Mouse (Mus musculus) forebrain, embryonic 16.5 days (tissue): ENCODE data around the gene Vmac. TPM values are rescaled to one million over a fixed set of nuclear protein-coding genes. Genes with fewer than 3 reads are reported as not detected.

Experiments
- ATAC-seq: fragments of 200-750 bp; cut with Nextera tagmentation; 2 replicates; pipeline ENCODE4 v1.8.0; 2017; ENCODE audit warnings: mild to moderate bottlenecking, moderate library complexity
- H3K27ac ChIP-seq: fragments of 300-500 bp; sonication (generic); 2 replicates; pipeline ENCODE4 v1.5.1; 2014; ENCODE audit warnings: low read length, control low read depth
- H3K27me3 ChIP-seq: fragments of 300-500 bp; sonication (generic); replicated peaks from 2 replicates; pipeline ENCODE4 v1.6.1; 2014; ENCODE audit warnings: low read length; ENCODE audit not compliant: control insufficient read depth, insufficient read depth
- H3K36me3 ChIP-seq: fragments of 300-500 bp; sonication (generic); 2 replicates; pipeline ENCODE4 v1.6.1; 2014; ENCODE audit not compliant: control insufficient read depth, insufficient read depth
- H3K4me1 ChIP-seq: fragments of 300-500 bp; sonication (generic); replicated peaks from 2 replicates; pipeline ENCODE4 v1.6.1; 2014; ENCODE audit warnings: low read length; ENCODE audit not compliant: control insufficient read depth, insufficient read depth
- H3K4me2 ChIP-seq: fragments of 300-500 bp; sonication (generic); 2 replicates; pipeline ENCODE4 v1.6.1; 2014; ENCODE audit warnings: mild to moderate bottlenecking, low read length, control low read depth
- H3K4me3 ChIP-seq: fragments of 300-500 bp; sonication (generic); replicated peaks from 2 replicates; pipeline ENCODE4 v1.5.1; 2014; ENCODE audit warnings: mild to moderate bottlenecking, low read length, control low read depth
- H3K9ac ChIP-seq: fragments of 300-500 bp; sonication (generic); replicated peaks from 2 replicates; pipeline ENCODE4 v1.6.1; 2014; ENCODE audit warnings: low read depth, low read length, control low read depth
- H3K9me3 ChIP-seq: fragments of 300-500 bp; sonication (generic); 2 replicates; pipeline ENCODE4 v1.6.1; 2016; ENCODE audit warnings: low read length; ENCODE audit not compliant: control insufficient read depth
- WGBS: fragments of 180-500 bp; shearing (Covaris S2); extraction: QIAGEN DNeasy Blood & Tissue Kit; methylation state at CpG from one replicate; pipeline ENCODE4 v1.1.7; 2014; 5-methylcytosine and 5-hydroxymethylcytosine counted together
- polyA plus RNA-seq: library from polyadenylated mRNA; unstranded; fragments of >200 nt; fragmentation: Nextera tagmentation; extraction: Ambion mirVana; gene quantifications from 2 replicates; pipeline ENCODE4 v1.2.1, GENCODE M21; 2015

Gene Vmac
- polyA plus RNA-seq, 1 experiment from 2014 or later = 20.6 TPM

GRCm38 (mm10) chr17:56759261-56759660 lies 41.4 kb upstream of the Vmac start:
- H3K36me3 ChIP-seq = no peaks in the 10 kb centered on the region
- H3K9ac ChIP-seq = no peak overlapping the region
- no peaks in the 10 kb centered on the region for H3K9me3 ChIP-seq
- peaks cover 32% of the 10 kb centered on the region for H3K4me1 ChIP-seq
- peaks cover 42% of the 10 kb centered on the region for H3K27me3 ChIP-seq
- no peak overlapping the region for H3K4me2 ChIP-seq
- no peak overlapping the region for H3K4me3 ChIP-seq
- 59% methylated on average over 7 of the region's 7 CpGs for WGBS
- ATAC-seq = no peak
- H3K27ac ChIP-seq = no peak overlapping the region

- no peak overlapping the region for H3K4me2 ChIP-seq
- ATAC-seq = no peak
These were observed 40.3 kb upstream of the Vmac start for GRCm38 (mm10) chr17:56758132-56758531.

GRCm38 (mm10) chr17:56757416-56758123 lies 39.7 kb upstream of the Vmac start, which contains the start of gene Nrtn:
Gene Nrtn, minus strand, starts transcription at chr17:56757530.
- WGBS = under 1% methylated on average over 47 of the region's 48 CpGs
- Histone ChIP-seq H3K9ac (peak within 1 kb of the TSS; percentile 41; the same call in 1 of the 2 replicates), H3K27ac (no peak within 1 kb of the TSS), H3K4me2 (peak within 1 kb of the TSS; percentile 65), H3K36me3 (no peaks in the 10 kb centered on the region), H3K9me3 (no peaks in the 10 kb centered on the region), H3K27me3 (peaks cover 58% of the 10 kb centered on the region), H3K4me1 (peaks cover 21% of the 10 kb centered on the region), H3K4me3 (peak within 1 kb of the TSS; percentile 42)
- ATAC-seq = peak; percentile 30

More at GRCm38 (mm10) chr17:56758132-56758531, 40.3 kb upstream of the Vmac start:
- Histone ChIP-seq H3K27ac (no peak overlapping the region), H3K9me3 (no peaks in the 10 kb centered on the region), H3K4me1 (peaks cover 26% of the 10 kb centered on the region), H3K36me3 (no peaks in the 10 kb centered on the region), H3K9ac (no peak overlapping the region), H3K27me3 (peaks cover 52% of the 10 kb centered on the region), H3K4me3 (no peak overlapping the region)
- 5% methylated on average over 11 of the region's 12 CpGs for WGBS

- Histone ChIP-seq H3K9ac (peak overlapping the region; percentile 41; the same call in 1 of the 2 replicates), H3K9me3 (no peaks in the 10 kb centered on the region), H3K27me3 (peaks cover 65% of the 10 kb centered on the region), H3K4me2 (peak overlapping the region; percentile 65), H3K4me1 (peaks cover 16% of the 10 kb centered on the region), H3K27ac (no peak overlapping the region), H3K4me3 (peak overlapping the region; percentile 42), H3K36me3 (no peaks in the 10 kb centered on the region)
- under 1% methylated on average over 43 of the region's 51 CpGs for WGBS
- no peak for ATAC-seq
These were observed 39.0 kb upstream of the Vmac start for GRCm38 (mm10) chr17:56756703-56757399.

- no peak overlapping the region for H3K4me3 ChIP-seq
- peaks cover 76% of the 10 kb centered on the region for H3K27me3 ChIP-seq
- 24% methylated on average over 35 of the region's 36 CpGs for WGBS
- H3K27ac ChIP-seq = no peak overlapping the region
- no peak overlapping the region for H3K9ac ChIP-seq
- no peaks in the 10 kb centered on the region for H3K36me3 ChIP-seq
- no peak overlapping the region for H3K4me2 ChIP-seq
- no peaks in the 10 kb centered on the region; the same call in 1 of the 2 replicates for H3K9me3 ChIP-seq
- no peak for ATAC-seq
- H3K4me1 ChIP-seq = peaks cover 12% of the 10 kb centered on the region
These were observed 36.7 kb upstream of the Vmac start for GRCm38 (mm10) chr17:56754271-56755185.

- Histone ChIP-seq H3K9ac (no peak overlapping the region), H3K4me2 (no peak overlapping the region), H3K4me3 (no peak overlapping the region), H3K27me3 (peaks cover 73% of the 10 kb centered on the region), H3K4me1 (peaks cover 12% of the 10 kb centered on the region), H3K27ac (no peak overlapping the region), H3K36me3 (no peaks in the 10 kb centered on the region), H3K9me3 (no peaks in the 10 kb centered on the region; the same call in 1 of the 2 replicates)
- 19% methylated on average over 15 of the region's 15 CpGs for WGBS
- no peak for ATAC-seq
These were observed 35.6 kb upstream of the Vmac start for GRCm38 (mm10) chr17:56753452-56753851.

- peak overlapping the region; percentile 48 for H3K4me2 ChIP-seq
- 27% methylated on average over 70 of the region's 71 CpGs for WGBS
- H3K9ac ChIP-seq = peak overlapping the region; percentile 51; the same call in 1 of the 2 replicates
- no peaks in the 10 kb centered on the region for H3K4me1 ChIP-seq
- peak overlapping the region; percentile 40 for H3K4me3 ChIP-seq
- ATAC-seq = peak; percentile 89
- no peak overlapping the region for H3K27ac ChIP-seq
- no peaks in the 10 kb centered on the region for H3K36me3 ChIP-seq
- peaks cover 56% of the 10 kb centered on the region for H3K27me3 ChIP-seq
- no peaks in the 10 kb centered on the region; the same call in 1 of the 2 replicates for H3K9me3 ChIP-seq
These were observed 33.7 kb upstream of the Vmac start for GRCm38 (mm10) chr17:56751404-56752072.

GRCm38 (mm10) chr17:56744173-56744572 lies 26.4 kb upstream of the Vmac start:
- Histone ChIP-seq H3K9me3 (0 out of 2 replicates have a peak, but pooled peaks cover 2% of the 10 kb centered on the region), H3K4me3 (no peak overlapping the region), H3K4me2 (no peak overlapping the region), H3K9ac (no peak overlapping the region), H3K36me3 (no peaks in the 10 kb centered on the region), H3K4me1 (no peaks in the 10 kb centered on the region), H3K27me3 (no peaks in the 10 kb centered on the region; the same call in 1 of the 2 replicates), H3K27ac (no peak overlapping the region)
- no peak for ATAC-seq
- WGBS = 65% methylated on average over 5 of the region's 5 CpGs
